Mouse (Mus musculus): ENCODE results near the gene Tlk1.

GRCm38 (mm10) chr2:70690195-70690594 is 135.3 kb downstream of the Tlk1 start:
- no peak for TF ChIP-seq POLR2A (IDR thresholded peaks at IDR 0.05; ENCODE audit: borderline replicate concordance, low read depth, low read length)
- TF ChIP-seq CTCF (IDR thresholded peaks at IDR 0.05; ENCODE audit: low read depth, low read length): no peak
